ENCODE assay signal across 10 mouse cellular contexts in the genomic region with DNA sequence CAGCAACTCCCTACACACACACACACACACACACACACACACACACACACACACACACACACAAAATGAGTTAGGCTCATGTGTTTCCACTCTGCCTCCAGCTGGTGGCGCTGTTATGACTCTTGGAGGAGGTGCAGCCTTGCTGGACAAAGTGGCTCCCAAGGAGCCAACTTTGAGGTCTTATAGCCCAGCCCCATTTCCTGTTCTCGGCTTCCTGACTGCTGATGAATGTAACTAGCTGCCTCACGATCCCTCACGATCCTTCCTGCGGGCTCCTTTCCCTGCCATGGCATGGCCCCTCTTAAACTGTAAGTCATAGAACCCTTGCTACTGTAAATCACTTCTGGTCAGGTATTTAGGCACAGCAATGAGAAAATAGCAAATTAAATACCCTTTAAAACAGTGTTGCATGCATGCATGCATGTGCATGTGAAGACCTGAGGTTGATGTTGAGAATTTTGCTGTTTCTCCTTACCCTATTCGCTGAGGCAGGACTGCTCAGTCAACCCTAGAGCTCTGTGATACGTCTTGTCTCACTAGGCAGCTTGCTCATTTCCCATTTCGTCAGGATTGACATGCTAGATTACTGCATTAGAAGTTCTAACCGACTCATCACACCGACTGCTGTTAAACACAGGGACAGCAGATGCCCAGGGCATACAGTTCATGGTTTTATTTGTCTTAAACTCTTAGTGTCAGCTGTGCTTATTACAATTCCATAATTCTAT. TPM values are rescaled to one million over a fixed set of nuclear protein-coding genes. Genes with fewer than 3 reads are reported as not detected.
DNase-seq lines count a peak whose midpoint lies in the region; ATAC-seq and TF ChIP-seq lines count a peak whose summit lies in the region.
"Had no signal": no experiment of that assay in that cellular context is flagged by ENCODE, and none has a peak within 500 bp of the region (broad histone marks: within the 10 kb centered on the region; RNA-seq: fewer than 3 reads in every experiment).

No protein-coding gene starts in this region.

- no peaks in the 10 kb centered on the region for H3K36me3 ChIP-seq in midbrain, postnatal 0 days (ENCODE audit: insufficient read depth, low read length)
- no peaks in the 10 kb centered on the region for H3K36me3 ChIP-seq in midbrain, embryonic 11.5 days (ENCODE audit: control insufficient read depth, insufficient read depth, low read length)
- no peaks in the 10 kb centered on the region for H3K36me3 ChIP-seq in heart, adult 2 months (ENCODE audit: control insufficient read depth, insufficient read depth, low read length)
- H3K36me3 ChIP-seq in midbrain, embryonic 16.5 days (ENCODE audit: control insufficient read depth, insufficient read depth, low read length): no peaks in the 10 kb centered on the region
- H3K36me3 ChIP-seq: embryonic facial prominence, embryonic 13.5 days; neural tube, embryonic 13.5 days had no signal

- no peak for TF ChIP-seq POLR2A in heart, adult 2 months (IDR thresholded peaks at IDR 0.05; ENCODE audit: insufficient read depth, low read depth, low read length)

- intact Hi-C loops in heart, adult 2 months (cut with DNase I): loop anchor here (5.0 to 10.0 kb wide), 4 partner anchors 119 to 826 kb away; no protein-coding TSS in a partner anchor

- 49% methylated on average over 10 of the region's 10 CpGs for whole genome bisulfite sequencing in midbrain, postnatal 0 days
- 56% methylated on average over 10 of the region's 10 CpGs for WGBS in midbrain, embryonic 11.5 days
- WGBS in heart, adult 2 months: 21% methylated on average over 10 of the region's 10 CpGs
- WGBS in midbrain, embryonic 16.5 days: 56% methylated on average over 10 of the region's 10 CpGs

- peak; percentile 60 for TF ChIP-seq CTCF in midbrain, postnatal 0 days (IDR thresholded peaks at IDR 0.05)
- TF ChIP-seq CTCF in heart, adult 2 months (IDR thresholded peaks at IDR 0.05): peak; percentile 55

- DNase-seq in midbrain, postnatal 0 days (ENCODE audit: low spot score): no peak
- DNase-seq in midbrain, embryonic 11.5 days (ENCODE audit: low spot score, missing footprints): no peak
- DNase-seq in adrenal gland, postnatal 14 days: peak; percentile 79
- peak; percentile 57 to 58 for DNase-seq in heart, adult 2 months
- peak; percentile 74 to 79 for DNase-seq in kidney, postnatal 4 days
- no peak for DNase-seq in frontal cortex, adult 2 months (ENCODE audit: extremely low spot score in 1 of 2, low spot score in 1 of 2)

- no peaks in the 10 kb centered on the region for H3K4me1 ChIP-seq in midbrain, postnatal 0 days (ENCODE audit: insufficient read depth, low read length)
- no peaks in the 10 kb centered on the region for H3K4me1 ChIP-seq in midbrain, embryonic 11.5 days (ENCODE audit: control insufficient read depth, insufficient read depth, low read length)
- H3K4me1 ChIP-seq in heart, adult 2 months (ENCODE audit: control insufficient read depth, insufficient read depth, low read length): peaks cover 1% of the 10 kb centered on the region; the same call in 1 of the 2 replicates
- no peaks in the 10 kb centered on the region for H3K4me1 ChIP-seq in midbrain, embryonic 16.5 days (ENCODE audit: control insufficient read depth, insufficient read depth, low read length)
- H3K4me1 ChIP-seq: embryonic facial prominence, embryonic 13.5 days; neural tube, embryonic 13.5 days had no signal

- no peaks in the 10 kb centered on the region for H3K79me2 ChIP-seq in heart, adult 2 months (replicated peaks; ENCODE audit: control insufficient read depth, insufficient read depth, low read length)

- no peaks in the 10 kb centered on the region for H3K9me3 ChIP-seq in midbrain, postnatal 0 days (ENCODE audit: low read length)
- H3K9me3 ChIP-seq in midbrain, embryonic 11.5 days (ENCODE audit: control insufficient read depth, low read length): no peaks in the 10 kb centered on the region
- H3K9me3 ChIP-seq in midbrain, embryonic 16.5 days (replicated peaks; ENCODE audit: control insufficient read depth, low read length, poor library complexity, severe bottlenecking): no peaks in the 10 kb centered on the region
- H3K9me3 ChIP-seq: embryonic facial prominence, embryonic 13.5 days; neural tube, embryonic 13.5 days had no signal

- no peak overlapping the region for H3K4me2 ChIP-seq in midbrain, postnatal 0 days (ENCODE audit: low read depth, low read length, poor library complexity, severe bottlenecking)
- no peak overlapping the region for H3K4me2 ChIP-seq in midbrain, embryonic 11.5 days
- no peak overlapping the region for H3K4me2 ChIP-seq in midbrain, embryonic 16.5 days (ENCODE audit: low read length)
- H3K4me2 ChIP-seq: embryonic facial prominence, embryonic 13.5 days; neural tube, embryonic 13.5 days had no signal

- H3K4me3 ChIP-seq in midbrain, postnatal 0 days (ENCODE audit: low read depth, low read length): no peak overlapping the region
- H3K4me3 ChIP-seq in midbrain, embryonic 11.5 days (ENCODE audit: low read depth, low read length): no peak overlapping the region
- H3K4me3 ChIP-seq in heart, adult 2 months: peak overlapping the region; percentile 20; the same call in 1 of the 2 replicates
- H3K4me3 ChIP-seq in midbrain, embryonic 16.5 days (ENCODE audit: low read depth, low read length): no peak overlapping the region
- H3K4me3 ChIP-seq: embryonic facial prominence, embryonic 13.5 days; neural tube, embryonic 13.5 days had no signal

- H3K27ac ChIP-seq in midbrain, postnatal 0 days (ENCODE audit: low read depth, low read length): no peak overlapping the region
- H3K27ac ChIP-seq in midbrain, embryonic 11.5 days (ENCODE audit: low read depth, low read length): no peak overlapping the region
- H3K27ac ChIP-seq in heart, adult 2 months: no peak overlapping the region
- H3K27ac ChIP-seq in midbrain, embryonic 16.5 days (ENCODE audit: low read length): no peak overlapping the region
- H3K27ac ChIP-seq: embryonic facial prominence, embryonic 13.5 days; neural tube, embryonic 13.5 days had no signal

- no peak overlapping the region for H3K9ac ChIP-seq in midbrain, postnatal 0 days (replicated peaks; ENCODE audit: low read length, poor library complexity, severe bottlenecking)
- H3K9ac ChIP-seq in midbrain, embryonic 11.5 days (ENCODE audit: low read length): no peak overlapping the region
- no peak overlapping the region for H3K9ac ChIP-seq in heart, adult 2 months (ENCODE audit: low read depth, low read length)
- no peak overlapping the region for H3K9ac ChIP-seq in midbrain, embryonic 16.5 days (ENCODE audit: low read depth, low read length)
- H3K9ac ChIP-seq: embryonic facial prominence, embryonic 13.5 days; neural tube, embryonic 13.5 days had no signal

- ATAC-seq in midbrain, postnatal 0 days (ENCODE audit: low FRiP score): no peak
- ATAC-seq in midbrain, embryonic 11.5 days (ENCODE audit: low FRiP score): no peak
- ATAC-seq in monocyte, adult 5-6 weeks (replicated peaks; ENCODE audit: insufficient number of reproducible peaks, low FRiP score, low TSS enrichment, poor library complexity, severe bottlenecking): peak; percentile 93
- no peak for ATAC-seq in midbrain, embryonic 16.5 days

- TF ChIP-seq EP300 in heart, adult 2 months (IDR thresholded peaks at IDR 0.05; ENCODE audit: insufficient read depth, low read depth, low read length): no peak

- no peaks in the 10 kb centered on the region for H3K27me3 ChIP-seq in midbrain, postnatal 0 days (ENCODE audit: insufficient read depth, low read length)
- H3K27me3 ChIP-seq in midbrain, embryonic 11.5 days (ENCODE audit: control insufficient read depth, insufficient read depth, low read length): no peaks in the 10 kb centered on the region
- no peaks in the 10 kb centered on the region for H3K27me3 ChIP-seq in heart, adult 2 months (ENCODE audit: control insufficient read depth, insufficient read depth, low read length)
- no peaks in the 10 kb centered on the region for H3K27me3 ChIP-seq in midbrain, embryonic 16.5 days (ENCODE audit: control insufficient read depth, insufficient read depth, low read depth, low read length)
- H3K27me3 ChIP-seq: embryonic facial prominence, embryonic 13.5 days; neural tube, embryonic 13.5 days had no signal

RNA-seq across cellular contexts. Expression of a gene that starts 11.4 kb away (rescaled TPM):
- 38.9 and 66.7 TPM in 2 replicates for total RNA-seq in midbrain, postnatal 0 days (2014; rRNA removed)
- polyA plus RNA-seq in midbrain, postnatal 0 days (2015; fragmentation: Nextera tagmentation; extraction: Ambion mirVana): 51.3 and 61.4 TPM in 2 replicates
- 47.8 and 49.4 TPM in 2 replicates for polyA plus RNA-seq in midbrain, embryonic 11.5 days (2014; fragmentation: Nextera tagmentation; extraction: Ambion mirVana)
- total RNA-seq in adrenal gland, postnatal 14 days (2021): 102 and 110 TPM in 2 replicates
- total RNA-seq in heart, adult 2 months (2021): 10 to 100 TPM; 27.3 to 30.5 TPM
- 20.0 and 36.8 TPM in 2 replicates for polyA plus RNA-seq in heart, adult 2 months (2012; rRNA removed)
- 167 to 270 TPM (median 183 TPM) in 3 replicates for total RNA-seq in monocyte, adult 5-6 weeks (2017)
- 59.0 and 61.1 TPM in 2 replicates for polyA plus RNA-seq in midbrain, embryonic 16.5 days (2015; fragmentation: Nextera tagmentation; extraction: Ambion mirVana)
- 48.7 and 55.7 TPM in 2 replicates for polyA plus RNA-seq in frontal cortex, adult 2 months (2012; rRNA removed)

RNA-seq across cellular contexts. Expression of a gene that starts 18.3 kb away (rescaled TPM):
- 2.5 and 2.6 TPM in 2 replicates for total RNA-seq in midbrain, postnatal 0 days (2014; rRNA removed)
- polyA plus RNA-seq in midbrain, postnatal 0 days (2015; fragmentation: Nextera tagmentation; extraction: Ambion mirVana): 2.0 TPM in 2 replicates
- polyA plus RNA-seq in midbrain, embryonic 11.5 days (2014; fragmentation: Nextera tagmentation; extraction: Ambion mirVana): 0.05 and 0.26 TPM in 2 replicates
- total RNA-seq in adrenal gland, postnatal 14 days (2021): 0.07 and 0.94 TPM in 2 replicates
- under 1 TPM; 0.09 to 0.13 TPM for total RNA-seq in heart, adult 2 months (2021)
- polyA plus RNA-seq in heart, adult 2 months (2012; rRNA removed): 0.12 and 0.16 TPM in 2 replicates
- total RNA-seq in monocyte, adult 5-6 weeks (2017): 1.7 to 3.9 TPM (median 3.2 TPM) in 3 replicates
- polyA plus RNA-seq in midbrain, embryonic 16.5 days (2015; fragmentation: Nextera tagmentation; extraction: Ambion mirVana): 1.2 TPM in 2 replicates
- 5.6 and 5.9 TPM in 2 replicates for polyA plus RNA-seq in frontal cortex, adult 2 months (2012; rRNA removed)

Comparison
In these comparisons a context has a peak if more than half of its experiments do, and no peak if none do; other contexts are left out.
1. DNase-seq: peak in adrenal gland, postnatal 14 days (single experiment), heart, adult 2 months (2 of 2) and kidney, postnatal 4 days (2 of 2); none in midbrain, postnatal 0 days (single experiment), midbrain, embryonic 11.5 days (single experiment) and frontal cortex, adult 2 months (0 of 2).